Mouse (Mus musculus) limb, embryonic 15.5 days (tissue): Measurements from ENCODE around the gene Nav2. TPM values are rescaled to one million over a fixed set of nuclear protein-coding genes. Genes with fewer than 3 reads are reported as not detected.

ENCODE experiments used
- ATAC-seq: fragments of 200-750 bp; cut with Nextera tagmentation; 2 replicates; pipeline ENCODE4 v1.8.0; 2017; ENCODE audit warnings: low read depth, moderate TSS enrichment; ENCODE audit not compliant: insufficient number of reproducible peaks, low FRiP score, low TSS enrichment
- H3K27ac ChIP-seq: fragments of 300-500 bp; sonication (generic); 2 replicates; pipeline ENCODE4 v1.5.1; 2015; ENCODE audit warnings: moderate library complexity, mild to moderate bottlenecking, inconsistent platforms
- H3K27me3 ChIP-seq: fragments of 300-500 bp; sonication (generic); 2 replicates; pipeline ENCODE4 v1.6.1; 2015; ENCODE audit warnings: inconsistent platforms
- H3K36me3 ChIP-seq: fragments of 300-500 bp; sonication (generic); 2 replicates; pipeline ENCODE4 v1.6.1; 2015; ENCODE audit warnings: inconsistent platforms
- H3K4me1 ChIP-seq: fragments of 300-500 bp; sonication (generic); 2 replicates; pipeline ENCODE4 v1.6.1; 2015; ENCODE audit warnings: inconsistent platforms
- H3K4me2 ChIP-seq: fragments of 300-500 bp; sonication (generic); 2 replicates; pipeline ENCODE4 v1.6.1; 2015; ENCODE audit warnings: mild to moderate bottlenecking, inconsistent platforms
- H3K4me3 ChIP-seq: fragments of 300-500 bp; sonication (generic); 2 replicates; pipeline ENCODE4 v1.5.1; 2015; ENCODE audit warnings: mild to moderate bottlenecking, inconsistent platforms
- H3K9ac ChIP-seq: fragments of 300-500 bp; sonication (generic); 2 replicates; pipeline ENCODE4 v1.6.1; 2015; ENCODE audit warnings: inconsistent platforms
- H3K9me3 ChIP-seq: fragments of 300-500 bp; sonication (generic); 2 replicates; pipeline ENCODE4 v1.6.1; 2016; ENCODE audit warnings: inconsistent platforms
- WGBS: fragments of 180-500 bp; shearing (Covaris S2); methylation state at CpG from one replicate; pipeline ENCODE4 v1.1.7; 2015; 5-methylcytosine and 5-hydroxymethylcytosine counted together
- polyA plus RNA-seq: library from polyadenylated mRNA; unstranded; fragments of >200 nt; fragmentation: Nextera tagmentation; extraction: Ambion mirVana; gene quantifications from 2 replicates; pipeline ENCODE4 v1.2.1, GENCODE M21; 2015

Gene Nav2
- polyA plus RNA-seq, 1 experiment from 2014 or later: 17.3 TPM

DNA sequence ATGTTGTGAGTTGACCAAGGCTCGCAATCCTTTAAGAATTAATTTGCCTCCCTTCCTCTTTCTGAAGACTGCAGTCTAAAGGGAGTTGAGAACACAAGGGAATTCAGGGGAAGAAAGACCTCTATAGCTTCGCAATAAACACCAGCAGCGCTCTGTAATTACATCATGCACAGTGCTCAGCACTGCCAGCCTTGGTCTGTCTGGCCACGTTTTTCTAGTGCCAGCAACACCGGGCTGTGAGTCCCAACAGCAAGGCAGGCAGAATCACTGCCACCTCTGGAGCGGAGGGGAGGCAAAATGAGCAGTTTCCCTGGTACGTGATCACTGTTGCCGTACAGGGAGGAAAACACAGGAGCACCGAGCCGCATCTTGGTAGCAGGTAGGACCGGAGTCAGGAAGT lies 657.3 kb downstream of the Nav2 start:
- Histone ChIP-seq H3K4me2 (no peak overlapping the region), H3K36me3 (peaks cover 28% of the 10 kb centered on the region), H3K4me3 (no peak overlapping the region), H3K27me3 (no peaks in the 10 kb centered on the region), H3K27ac (no peak overlapping the region), H3K4me1 (peaks cover 13% of the 10 kb centered on the region; the same call in 1 of the 2 replicates), H3K9ac (no peak overlapping the region), H3K9me3 (no peaks in the 10 kb centered on the region)
- WGBS: 67% methylated on average over 11 of the region's 11 CpGs
- no peak for ATAC-seq

DNA sequence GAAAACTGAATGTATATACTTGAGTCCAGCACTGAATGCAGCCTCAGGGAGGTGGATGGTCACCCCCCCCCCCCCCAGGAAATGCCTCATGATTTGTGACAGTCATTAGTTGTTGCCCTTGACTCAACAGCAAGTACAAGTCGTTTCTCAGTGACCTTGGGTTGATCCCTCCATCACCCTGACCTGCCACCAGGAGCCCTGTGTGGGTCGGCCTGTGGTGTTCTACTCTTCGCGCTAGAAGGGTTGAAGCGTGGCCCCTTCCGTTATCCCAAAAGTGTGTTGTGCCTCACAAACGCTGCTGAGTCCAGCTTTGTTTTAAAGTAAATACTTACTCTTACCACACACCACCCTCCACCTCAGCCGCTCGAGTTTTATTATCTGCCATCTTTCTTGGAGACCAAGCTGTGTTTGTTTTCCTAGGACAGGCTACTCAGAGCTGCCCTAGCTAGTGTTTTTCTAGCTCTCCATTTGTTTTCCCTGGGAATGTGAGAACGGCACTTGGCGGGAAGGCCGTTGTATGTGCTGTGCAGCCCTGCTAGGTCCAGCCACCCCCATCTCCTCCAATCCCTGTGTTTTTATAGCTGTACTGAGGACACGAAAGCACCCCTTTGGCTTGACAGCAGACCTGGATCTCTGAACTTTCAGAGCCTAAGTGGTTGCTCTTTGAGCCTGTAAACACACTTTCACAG lies 659.0 kb downstream of the Nav2 start:
- Histone ChIP-seq H3K9ac (no peak overlapping the region), H3K9me3 (no peaks in the 10 kb centered on the region), H3K4me3 (no peak overlapping the region), H3K27me3 (no peaks in the 10 kb centered on the region), H3K4me1 (peaks cover 13% of the 10 kb centered on the region; the same call in 1 of the 2 replicates), H3K36me3 (peaks cover 45% of the 10 kb centered on the region), H3K27ac (no peak overlapping the region), H3K4me2 (no peak overlapping the region)
- no peak for ATAC-seq
- WGBS: 56% methylated on average over 13 of the region's 13 CpGs

DNA sequence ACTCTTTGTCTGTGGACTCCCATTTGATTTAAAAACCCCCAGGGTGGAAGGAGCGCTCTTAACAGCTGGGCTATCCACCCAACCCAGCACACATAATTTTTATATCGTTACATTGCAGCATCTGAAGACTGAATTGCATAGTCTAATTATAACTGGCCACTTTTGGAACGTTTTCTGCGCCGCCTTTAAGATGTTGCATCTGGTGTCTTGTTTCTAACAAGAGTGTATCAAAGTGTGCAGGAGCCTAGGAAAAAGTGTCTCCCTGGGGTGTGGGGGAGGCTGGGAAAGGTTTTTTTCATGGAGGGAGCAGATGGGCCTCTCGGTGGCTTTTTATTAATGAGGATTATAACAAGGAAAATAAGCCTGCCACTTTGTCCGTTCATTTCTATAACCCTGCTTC lies 661.1 kb downstream of the Nav2 start:
- Histone ChIP-seq H3K9ac (no peak overlapping the region), H3K4me3 (no peak overlapping the region), H3K27me3 (no peaks in the 10 kb centered on the region), H3K27ac (no peak overlapping the region), H3K9me3 (no peaks in the 10 kb centered on the region), H3K4me1 (peaks cover 13% of the 10 kb centered on the region; the same call in 1 of the 2 replicates), H3K4me2 (no peak overlapping the region), H3K36me3 (peaks cover 50% of the 10 kb centered on the region)
- WGBS: 68% methylated on average over 7 of the region's 7 CpGs
- no peak for ATAC-seq

- no peak overlapping the region for H3K4me2 ChIP-seq
- peaks cover 57% of the 10 kb centered on the region for H3K36me3 ChIP-seq
- H3K27ac ChIP-seq: no peak overlapping the region
- H3K9ac ChIP-seq: no peak overlapping the region
- H3K9me3 ChIP-seq: no peaks in the 10 kb centered on the region
- no peak for ATAC-seq
- H3K4me1 ChIP-seq: peaks cover under 1% of the 10 kb centered on the region; the same call in 1 of the 2 replicates
- H3K27me3 ChIP-seq: no peaks in the 10 kb centered on the region
- 92% methylated on average over 2 of the region's 2 CpGs for WGBS
- no peak overlapping the region for H3K4me3 ChIP-seq
These were observed 663.1 kb downstream of the Nav2 start for GRCm38 (mm10) chr7:49571606-49572005.

DNA sequence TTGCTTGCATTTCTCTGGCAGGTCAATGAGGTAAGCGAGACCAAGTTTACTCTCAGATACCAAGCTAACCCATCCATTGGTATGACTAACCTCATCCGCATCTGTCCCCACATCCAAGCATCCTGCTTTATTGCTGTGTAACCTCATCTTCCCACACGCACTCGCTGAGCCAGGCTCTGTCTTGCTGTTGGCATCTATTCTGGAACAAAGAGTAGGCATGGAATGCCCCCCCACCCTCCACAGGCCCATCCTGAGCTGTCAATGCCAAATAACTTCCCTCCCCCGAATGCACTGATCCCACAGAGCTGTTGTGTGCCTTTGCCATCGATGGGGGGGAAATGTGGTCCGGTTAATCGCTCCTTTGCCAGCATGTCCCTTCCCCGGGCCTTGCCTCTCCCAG lies 666.7 kb downstream of the Nav2 start:
- peaks cover 77% of the 10 kb centered on the region for H3K36me3 ChIP-seq

GRCm38 (mm10) chr7:49577096-49577495 lies 668.6 kb downstream of the Nav2 start:
- Histone ChIP-seq H3K27me3 (no peaks in the 10 kb centered on the region), H3K4me3 (no peak overlapping the region), H3K36me3 (peaks cover 73% of the 10 kb centered on the region), H3K9me3 (no peaks in the 10 kb centered on the region), H3K9ac (no peak overlapping the region), H3K4me2 (no peak overlapping the region), H3K4me1 (no peaks in the 10 kb centered on the region), H3K27ac (no peak overlapping the region)
- no peak for ATAC-seq
- WGBS: 78% methylated on average over 2 of the region's 2 CpGs

More for the DNA sequence above, 666.7 kb downstream of the Nav2 start:
- H3K9me3 ChIP-seq: no peaks in the 10 kb centered on the region
- H3K4me3 ChIP-seq: no peak overlapping the region
- H3K4me1 ChIP-seq: no peaks in the 10 kb centered on the region
- H3K9ac ChIP-seq: no peak overlapping the region
- no peak overlapping the region for H3K27ac ChIP-seq
- no peak for ATAC-seq
- WGBS: 89% methylated on average over 9 of the region's 9 CpGs
- no peaks in the 10 kb centered on the region for H3K27me3 ChIP-seq
- H3K4me2 ChIP-seq: no peak overlapping the region

DNA sequence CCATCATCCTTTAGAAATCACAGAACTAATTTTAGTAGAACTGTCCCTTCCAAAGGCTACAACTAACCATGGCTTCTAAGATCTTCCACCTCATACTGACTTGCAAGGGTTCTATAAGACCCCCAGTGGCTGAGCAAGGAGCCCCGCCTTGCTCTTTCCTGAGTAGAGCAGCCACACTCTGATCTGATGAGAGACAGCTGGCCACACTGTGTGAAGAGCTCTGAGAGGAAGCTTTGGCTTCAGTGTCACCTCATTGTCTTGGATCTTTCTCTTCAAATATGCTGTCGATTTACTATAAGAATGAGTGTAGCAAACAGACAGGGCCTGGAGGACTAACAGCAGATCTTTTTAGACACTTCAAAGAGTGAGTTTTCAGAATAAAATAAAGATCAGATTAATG lies 673.4 kb downstream of the Nav2 start:
- H3K27me3 ChIP-seq: no peaks in the 10 kb centered on the region
- no peaks in the 10 kb centered on the region for H3K9me3 ChIP-seq
- H3K4me1 ChIP-seq: peaks cover 3% of the 10 kb centered on the region; the same call in 1 of the 2 replicates
- H3K27ac ChIP-seq: no peak overlapping the region
- no peak overlapping the region for H3K9ac ChIP-seq
- no peak overlapping the region for H3K4me2 ChIP-seq
- WGBS: 89% methylated on average over 2 of the region's 2 CpGs
- H3K4me3 ChIP-seq: no peak overlapping the region
- peaks cover 65% of the 10 kb centered on the region for H3K36me3 ChIP-seq
- ATAC-seq: no peak

DNA sequence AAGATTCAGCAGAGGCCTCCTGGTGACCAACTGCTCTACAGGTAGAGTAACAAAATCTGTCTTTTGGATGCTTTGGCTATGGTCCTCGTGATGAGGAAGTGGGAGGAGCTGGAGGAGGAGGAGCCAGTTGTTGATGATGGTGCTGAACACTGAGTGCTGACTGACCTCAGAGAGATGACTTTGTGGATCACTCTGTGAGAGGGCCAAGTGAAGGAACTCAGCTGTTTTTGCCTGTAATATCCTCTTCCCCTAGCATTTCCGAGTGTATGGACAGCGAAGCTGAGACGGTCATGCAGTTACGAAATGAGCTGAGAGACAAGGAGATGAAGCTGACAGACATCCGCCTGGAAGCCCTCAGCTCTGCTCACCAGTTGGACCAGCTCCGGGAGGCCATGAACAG lies 674.0 kb downstream of the Nav2 start:
- no peak for ATAC-seq
- no peaks in the 10 kb centered on the region for H3K27me3 ChIP-seq
- peaks cover 61% of the 10 kb centered on the region for H3K36me3 ChIP-seq
- no peak overlapping the region for H3K4me2 ChIP-seq
- no peak overlapping the region for H3K4me3 ChIP-seq
- 82% methylated on average over 7 of the region's 7 CpGs for WGBS
- no peak overlapping the region for H3K27ac ChIP-seq
- no peaks in the 10 kb centered on the region for H3K9me3 ChIP-seq
- no peak overlapping the region for H3K9ac ChIP-seq
- H3K4me1 ChIP-seq: peaks cover 3% of the 10 kb centered on the region; the same call in 1 of the 2 replicates

GRCm38 (mm10) chr7:49583176-49583575 lies 674.7 kb downstream of the Nav2 start:
- no peak overlapping the region for H3K9ac ChIP-seq
- no peak overlapping the region for H3K4me2 ChIP-seq
- no peak for ATAC-seq
- no peaks in the 10 kb centered on the region for H3K27me3 ChIP-seq
- no peak overlapping the region for H3K27ac ChIP-seq
- H3K4me1 ChIP-seq: peaks cover 3% of the 10 kb centered on the region; the same call in 1 of the 2 replicates
- no peak overlapping the region for H3K4me3 ChIP-seq
- 88% methylated on average over 6 of the region's 6 CpGs for WGBS
- peaks cover 61% of the 10 kb centered on the region for H3K36me3 ChIP-seq
- H3K9me3 ChIP-seq: no peaks in the 10 kb centered on the region

- Histone ChIP-seq H3K36me3 (peaks cover 51% of the 10 kb centered on the region), H3K9me3 (no peaks in the 10 kb centered on the region), H3K9ac (no peak overlapping the region), H3K27ac (no peak overlapping the region), H3K4me2 (no peak overlapping the region), H3K27me3 (no peaks in the 10 kb centered on the region), H3K4me1 (peaks cover 3% of the 10 kb centered on the region; the same call in 1 of the 2 replicates), H3K4me3 (no peak overlapping the region)
- no peak for ATAC-seq
- 44% methylated on average over 5 of the region's 5 CpGs for WGBS
These were observed 678.1 kb downstream of the Nav2 start for GRCm38 (mm10) chr7:49586530-49587120.

DNA sequence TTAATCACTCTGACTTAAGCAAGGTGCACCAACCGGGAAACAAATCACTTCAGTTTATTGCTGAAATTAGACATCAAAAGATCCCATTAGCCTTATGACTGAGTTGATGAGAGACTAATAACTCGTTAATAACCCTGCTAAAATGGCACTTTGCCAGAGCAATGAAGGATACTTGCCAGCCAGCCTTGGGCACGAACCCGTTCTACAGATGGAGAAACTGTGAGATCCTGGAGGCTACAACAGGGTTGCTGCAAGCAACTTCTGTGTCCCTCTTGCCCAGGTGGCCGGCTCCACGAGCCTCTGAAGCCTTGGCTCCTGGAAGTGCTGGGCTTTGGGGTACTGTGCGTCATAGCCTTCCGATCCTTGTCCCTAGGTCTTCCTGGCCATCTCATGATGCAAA lies 681.1 kb downstream of the Nav2 start:
- Histone ChIP-seq H3K4me1 (peaks cover 3% of the 10 kb centered on the region; the same call in 1 of the 2 replicates), H3K9me3 (no peaks in the 10 kb centered on the region), H3K36me3 (peaks cover 46% of the 10 kb centered on the region), H3K4me2 (no peak overlapping the region), H3K27me3 (no peaks in the 10 kb centered on the region), H3K27ac (no peak overlapping the region), H3K4me3 (no peak overlapping the region), H3K9ac (no peak overlapping the region)
- ATAC-seq: no peak
- WGBS: 68% methylated on average over 8 of the region's 8 CpGs

- WGBS: 81% methylated on average over 3 of the region's 3 CpGs
- Histone ChIP-seq H3K36me3 (peaks cover 73% of the 10 kb centered on the region), H3K4me2 (no peak overlapping the region), H3K4me1 (peaks cover 9% of the 10 kb centered on the region; the same call in 1 of the 2 replicates), H3K27ac (no peak overlapping the region), H3K9me3 (no peaks in the 10 kb centered on the region), H3K27me3 (no peaks in the 10 kb centered on the region), H3K9ac (no peak overlapping the region), H3K4me3 (no peak overlapping the region)
- ATAC-seq: no peak
These were observed 689.3 kb downstream of the Nav2 start for GRCm38 (mm10) chr7:49597776-49598175.
